Mouse (Mus musculus): ENCODE measurements at regions not wholly inside any gene's neighbourhood (a gene's known extent, or its start where the extent isn't known, plus 50 kb on each side); places are given as distances from the start of the nearest gene placed in this dataset.

DNA sequence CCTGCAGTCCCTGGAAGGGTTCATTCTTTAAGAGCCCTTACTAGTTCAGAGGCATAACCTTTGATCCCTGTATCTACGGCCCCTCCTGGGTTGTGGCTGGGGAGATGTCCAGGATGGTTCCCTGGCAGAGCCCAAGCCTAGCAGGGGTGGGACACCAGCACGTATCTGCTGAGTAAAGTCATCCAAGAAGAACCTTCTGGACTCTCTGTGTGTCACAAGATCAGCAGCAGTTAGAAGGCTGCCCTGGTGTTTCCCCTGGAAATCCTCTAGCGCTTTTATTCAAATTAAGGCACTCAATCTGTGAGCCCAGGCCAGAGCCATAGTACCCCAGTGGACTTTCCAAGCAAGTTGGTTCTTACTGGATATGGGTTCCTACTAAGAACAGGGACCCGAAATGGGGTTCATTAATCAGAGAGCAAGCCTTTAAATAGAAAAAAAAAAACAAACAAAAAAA, 1342.7 kb upstream of the A1bg start:
- TF ChIP-seq CTCF (conservative IDR thresholded peaks at IDR 0.05 in 1 of 2, IDR thresholded peaks at IDR 0.05 in 1 of 2; ENCODE audit: low read depth in 2 of 2, low read length in 2 of 2) (no peak), ZMIZ1 (IDR thresholded peaks at IDR 0.05; ENCODE audit: low read depth, low read length) (peak; percentile 88)
